Mouse (Mus musculus) intestine, embryonic 14.5 days (tissue): ENCODE measurements around the gene Nanp. TPM values are rescaled to one million over a fixed set of nuclear protein-coding genes. Genes with fewer than 3 reads are reported as not detected.
A peak's percentile ranks its signal among the peaks of the same experiment; 100 is the strongest.

Experiments
- ATAC-seq: fragments of 200-750 bp; cut with Nextera tagmentation; replicated peaks from 2 replicates; pipeline ENCODE4 v1.8.0; 2017; ENCODE audit warnings: low read depth, moderate number of reproducible peaks, moderate TSS enrichment, moderate library complexity; ENCODE audit not compliant: low FRiP score, low TSS enrichment
- DNase-seq: peaks from one replicate; pipeline ENCODE4 v3.0.0-alpha.2; 2018; ENCODE audit warnings: low spot score
- H3K27ac ChIP-seq: fragments of 300-500 bp; sonication (generic); 2 replicates; pipeline ENCODE4 v1.5.1; 2014; ENCODE audit warnings: low read depth, mild to moderate bottlenecking, control low read depth
- H3K27me3 ChIP-seq: fragments of 300-500 bp; sonication (generic); replicated peaks from 2 replicates; pipeline ENCODE4 v1.6.1; 2014; ENCODE audit warnings: low read length, control low read depth; ENCODE audit not compliant: control insufficient read depth, insufficient read depth
- H3K36me3 ChIP-seq: fragments of 300-500 bp; sonication (generic); 2 replicates; pipeline ENCODE4 v1.6.1; 2014; ENCODE audit warnings: low read length, control low read depth; ENCODE audit not compliant: control insufficient read depth, insufficient read depth
- H3K4me1 ChIP-seq: fragments of 300-500 bp; sonication (generic); replicated peaks from 2 replicates; pipeline ENCODE4 v1.6.1; 2014; ENCODE audit warnings: low read length, control low read depth, mixed read lengths; ENCODE audit not compliant: control insufficient read depth, insufficient read depth
- H3K4me2 ChIP-seq: fragments of 300-500 bp; sonication (generic); 2 replicates; pipeline ENCODE4 v1.6.1; 2014; ENCODE audit warnings: low read length
- H3K4me3 ChIP-seq: fragments of 300-500 bp; sonication (generic); 2 replicates; pipeline ENCODE4 v1.5.1; 2014; ENCODE audit warnings: low read depth, low read length, control low read depth, mixed read lengths
- H3K9ac ChIP-seq: fragments of 300-500 bp; sonication (generic); 2 replicates; pipeline ENCODE4 v1.6.1; 2014; ENCODE audit warnings: mild to moderate bottlenecking, low read length
- H3K9me3 ChIP-seq: fragments of 300-500 bp; sonication (generic); 2 replicates; pipeline ENCODE4 v1.6.1; 2016; ENCODE audit warnings: low read length, control low read depth; ENCODE audit not compliant: control insufficient read depth
- WGBS: fragments of 180-500 bp; shearing (Covaris S2); extraction: QIAGEN DNeasy Blood & Tissue Kit; methylation state at CpG from one replicate; pipeline ENCODE4 v1.1.7; 2014; 5-methylcytosine and 5-hydroxymethylcytosine counted together
- polyA plus RNA-seq: library from polyadenylated mRNA; unstranded; fragments of >200 nt; fragmentation: Nextera tagmentation; extraction: Ambion mirVana; gene quantifications from 2 replicates; pipeline ENCODE4 v1.2.1, GENCODE M21; 2014

Nanp gene
- polyA plus RNA-seq: 51.4 and 54.9 TPM in 2 replicates

- Histone ChIP-seq H3K27me3 (no peaks in the 10 kb centered on the region), H3K36me3 (no peaks in the 10 kb centered on the region), H3K9ac (peak within 1 kb of the TSS; percentile 98), H3K4me2 (peak within 1 kb of the TSS; percentile 89), H3K4me1 (peaks cover 13% of the 10 kb centered on the region), H3K9me3 (no peaks in the 10 kb centered on the region), H3K4me3 (peak within 1 kb of the TSS; percentile 95), H3K27ac (peak within 1 kb of the TSS; percentile 83)
- peak; percentile 96 for ATAC-seq
- WGBS: under 1% methylated on average over 34 of the region's 34 CpGs
- peak; percentile 96 for DNase-seq
These were observed at the start of gene Nanp, which contains the start of gene Ninl for GRCm38 (mm10) chr2:151039232-151039695. Nanp (minus strand) TSS chr2:151039398. Ninl (minus strand) TSS chr2:151039382.

- ATAC-seq: no peak
- Histone ChIP-seq H3K4me1 (no peaks in the 10 kb centered on the region), H3K9me3 (no peaks in the 10 kb centered on the region), H3K4me2 (no peak overlapping the region), H3K27me3 (no peaks in the 10 kb centered on the region), H3K27ac (no peak overlapping the region), H3K9ac (no peak overlapping the region), H3K36me3 (no peaks in the 10 kb centered on the region), H3K4me3 (no peak overlapping the region)
- DNase-seq: no peak
- 92% methylated on average over 1 of the region's 1 CpGs for WGBS
These were observed 17.4 kb upstream of the Nanp start for GRCm38 (mm10) chr2:151056637-151057036.

GRCm38 (mm10) chr2:151040411-151040810, 1.2 kb upstream of the Nanp start:
- Histone ChIP-seq H3K27ac (no peak overlapping the region), H3K4me1 (peaks cover 13% of the 10 kb centered on the region), H3K4me3 (no peak overlapping the region), H3K27me3 (no peaks in the 10 kb centered on the region), H3K36me3 (no peaks in the 10 kb centered on the region), H3K4me2 (no peak overlapping the region), H3K9ac (no peak overlapping the region), H3K9me3 (no peaks in the 10 kb centered on the region)
- ATAC-seq: no peak
- 97% methylated on average over 1 of the region's 1 CpGs for WGBS
- no peak for DNase-seq

- peak; percentile 14 for ATAC-seq
- H3K27ac ChIP-seq: peak overlapping the region; percentile 59
- DNase-seq: no peak
These were observed 528 bp upstream of the Nanp start for GRCm38 (mm10) chr2:151039726-151040125.

GRCm38 (mm10) chr2:151038811-151039222, 381 bp downstream of the Nanp start:
- ATAC-seq: peak; percentile 75; the same call in 1 of the 2 replicates
- peak; percentile 83 for DNase-seq
- 0% methylated on average over 28 of the region's 30 CpGs for WGBS
- H3K9ac ChIP-seq: peak overlapping the region; percentile 98
- H3K4me3 ChIP-seq: peak overlapping the region; percentile 95
- no peaks in the 10 kb centered on the region for H3K27me3 ChIP-seq
- no peaks in the 10 kb centered on the region for H3K36me3 ChIP-seq
- no peaks in the 10 kb centered on the region for H3K9me3 ChIP-seq
- H3K4me2 ChIP-seq: peak overlapping the region; percentile 89
- H3K27ac ChIP-seq: peak overlapping the region; percentile 83
- peaks cover 13% of the 10 kb centered on the region for H3K4me1 ChIP-seq

More at GRCm38 (mm10) chr2:151039726-151040125, 528 bp upstream of the Nanp start:
- Histone ChIP-seq H3K36me3 (no peaks in the 10 kb centered on the region), H3K9ac (peak overlapping the region; percentile 98), H3K9me3 (no peaks in the 10 kb centered on the region), H3K4me3 (peak overlapping the region; percentile 95), H3K4me2 (peak overlapping the region; percentile 89), H3K27me3 (no peaks in the 10 kb centered on the region), H3K4me1 (peaks cover 13% of the 10 kb centered on the region)
- WGBS: 31% methylated on average over 8 of the region's 8 CpGs

GRCm38 (mm10) chr2:151037876-151038552, 1.2 kb downstream of the Nanp start:
- H3K4me2 ChIP-seq: peak overlapping the region; percentile 89
- ATAC-seq: no peak
- no peak for DNase-seq
- peak overlapping the region; percentile 98 for H3K9ac ChIP-seq
- WGBS: 60% methylated on average over 18 of the region's 18 CpGs
- peak overlapping the region; percentile 95 for H3K4me3 ChIP-seq
- H3K4me1 ChIP-seq: peaks cover 13% of the 10 kb centered on the region
- no peaks in the 10 kb centered on the region for H3K27me3 ChIP-seq
- H3K36me3 ChIP-seq: no peaks in the 10 kb centered on the region
- no peak overlapping the region for H3K27ac ChIP-seq
- no peaks in the 10 kb centered on the region for H3K9me3 ChIP-seq

- no peaks in the 10 kb centered on the region for H3K36me3 ChIP-seq
These were observed 1.9 kb downstream of the Nanp start for GRCm38 (mm10) chr2:151037292-151037691.

GRCm38 (mm10) chr2:151036721-151037120, 2.5 kb downstream of the Nanp start:
- WGBS: 90% methylated on average over 2 of the region's 2 CpGs
- no peak for ATAC-seq
- Histone ChIP-seq H3K4me3 (no peak overlapping the region), H3K36me3 (no peaks in the 10 kb centered on the region), H3K9me3 (no peaks in the 10 kb centered on the region), H3K4me1 (peaks cover 13% of the 10 kb centered on the region), H3K27ac (no peak overlapping the region), H3K27me3 (no peaks in the 10 kb centered on the region), H3K9ac (no peak overlapping the region), H3K4me2 (no peak overlapping the region)
- DNase-seq: no peak

More at GRCm38 (mm10) chr2:151037292-151037691, 1.9 kb downstream of the Nanp start:
- no peaks in the 10 kb centered on the region for H3K9me3 ChIP-seq
- WGBS: 100% methylated on average over 1 of the region's 1 CpGs
- H3K4me3 ChIP-seq: no peak overlapping the region
- H3K4me2 ChIP-seq: peak overlapping the region; percentile 89; the same call in 1 of the 2 replicates
- DNase-seq (no peak), ATAC-seq (no peak)
- peaks cover 13% of the 10 kb centered on the region for H3K4me1 ChIP-seq
- no peak overlapping the region for H3K27ac ChIP-seq
- H3K9ac ChIP-seq: no peak overlapping the region
- no peaks in the 10 kb centered on the region for H3K27me3 ChIP-seq
